Mouse (Mus musculus) layer of hippocampus, adult 8-10 months (tissue): ENCODE measurements around the gene Pptc7. TPM values are rescaled to one million over a fixed set of nuclear protein-coding genes. Genes with fewer than 3 reads are reported as not detected.
"Not testable (repeated sequence)": the region's sequence is repeated elsewhere in the genome, so short reads cannot be mapped to it uniquely, and the experiment has no call there.

ENCODE experiments used
- DNase-seq, 2 experiments: peaks; one replicate each; pipeline ENCODE4 v3.0.0; 2022; ENCODE audit warnings: low spot score in 2 of 2
- total RNA-seq, 4 experiments: library from RNA; stranded (reverse); gene quantifications; 2 replicates each; pipeline ENCODE4 v1.2.4; 2022

Gene Pptc7
- total RNA-seq, 4 experiments from 2014 or later: 41.0 to 48.0 (median 43.7) TPM

DNA sequence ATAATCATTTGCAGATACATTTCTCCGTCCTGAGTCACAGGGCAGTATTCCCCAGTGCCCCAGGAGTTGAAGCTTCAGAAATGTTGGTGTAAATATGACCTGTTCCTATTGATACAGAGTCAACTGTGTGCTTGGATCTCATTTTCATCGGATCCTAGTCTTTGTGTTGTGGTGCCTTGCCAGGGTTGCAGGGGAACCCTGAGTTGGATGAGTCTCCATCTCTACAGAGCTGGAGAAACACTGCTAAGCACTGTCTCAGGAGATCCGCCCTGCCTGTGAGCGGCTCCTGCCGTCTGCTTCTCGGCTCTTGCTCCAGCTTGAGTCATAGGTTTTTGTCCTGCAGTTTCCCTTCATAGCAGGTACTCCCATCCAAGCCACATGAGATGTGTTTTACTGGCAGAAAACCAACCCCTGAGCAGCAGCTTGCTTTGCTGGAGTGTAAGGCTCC, 15.9 kb downstream of the Pptc7 start:
- DNase-seq: no peak

DNA sequence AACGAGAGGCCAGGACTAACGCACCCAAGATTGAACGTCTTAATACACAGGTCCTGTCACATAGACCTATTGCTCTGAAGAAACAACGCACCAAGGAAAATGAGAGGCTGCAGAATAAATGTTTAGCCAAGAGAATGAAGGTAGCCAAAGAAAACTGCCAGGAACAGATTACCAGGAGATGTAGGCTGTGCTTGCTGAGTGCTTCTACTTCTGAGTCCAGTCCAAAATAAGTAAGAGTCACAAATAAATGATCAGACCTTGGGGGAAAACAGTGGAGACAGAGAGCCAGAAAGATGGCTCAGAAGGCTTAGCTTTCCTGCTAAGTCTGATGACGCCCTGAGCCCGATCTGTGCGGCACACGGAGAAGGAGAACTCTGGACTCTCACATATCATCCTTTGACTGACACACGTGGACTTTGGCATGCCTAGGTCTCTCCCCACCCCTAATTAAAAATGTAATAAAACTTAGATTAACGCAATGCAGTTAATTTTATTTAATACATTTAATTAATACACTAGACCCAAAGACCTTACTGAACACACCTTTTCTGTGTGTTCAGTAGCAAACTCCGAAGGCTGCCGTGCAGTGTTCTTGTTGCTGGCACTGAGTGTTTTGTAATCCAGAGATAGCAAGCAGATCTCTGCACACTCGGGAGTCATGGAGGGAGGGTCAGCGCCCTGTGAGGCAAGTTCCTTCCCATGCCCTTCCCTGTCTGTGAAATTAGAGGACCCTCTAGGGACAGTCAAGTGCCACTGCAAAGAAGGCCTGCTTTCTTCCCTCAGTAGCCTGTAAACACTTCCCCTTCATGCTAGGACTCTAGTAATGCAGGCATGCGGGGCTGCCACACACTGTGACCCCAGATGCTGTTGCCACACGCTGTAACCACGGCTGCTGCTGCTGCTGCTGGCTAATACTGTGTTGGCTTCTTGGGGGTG, 18.9 kb downstream of the Pptc7 start:
- no peak for DNase-seq

DNA sequence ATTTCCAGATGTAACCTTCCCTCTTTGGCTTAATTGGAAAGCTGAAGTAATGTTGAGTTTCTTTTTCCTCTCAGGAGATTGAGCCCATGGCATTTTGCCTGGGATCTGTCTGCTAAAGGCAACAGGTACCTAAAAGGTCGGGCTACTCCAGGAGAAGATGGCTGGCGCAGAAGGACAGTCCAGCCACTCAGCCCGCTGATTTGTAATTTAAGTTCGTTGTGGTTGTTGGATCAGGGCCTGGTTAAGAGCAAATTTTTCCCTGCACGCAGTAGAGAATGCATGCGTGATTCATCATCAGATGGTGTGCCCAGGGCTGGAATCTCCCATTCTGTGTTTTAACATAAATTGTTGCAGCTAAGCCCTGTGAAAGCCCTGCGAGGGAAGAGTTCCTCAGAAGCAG, 19.8 kb downstream of the Pptc7 start:
- no peak for DNase-seq

DNA sequence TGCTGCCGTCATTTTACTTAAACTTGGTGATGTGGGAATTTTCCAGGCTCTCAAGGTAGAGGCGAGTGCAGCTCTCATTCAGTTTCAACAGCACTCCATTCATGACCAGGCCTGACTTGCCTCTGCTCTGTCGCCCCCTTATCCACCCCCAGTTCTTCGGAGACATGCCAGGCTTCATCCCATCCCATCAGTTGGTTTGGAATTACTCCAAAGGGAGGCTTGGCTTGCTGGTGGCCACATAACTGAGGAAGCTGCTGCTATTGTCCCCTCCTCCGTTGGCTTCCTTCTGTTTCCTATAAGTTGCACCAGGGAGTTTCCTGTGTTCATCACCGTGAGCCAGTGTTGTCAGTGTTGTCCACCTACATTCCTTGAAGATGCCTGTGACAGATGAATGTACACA, 20.4 kb downstream of the Pptc7 start:
- DNase-seq: no peak

DNA sequence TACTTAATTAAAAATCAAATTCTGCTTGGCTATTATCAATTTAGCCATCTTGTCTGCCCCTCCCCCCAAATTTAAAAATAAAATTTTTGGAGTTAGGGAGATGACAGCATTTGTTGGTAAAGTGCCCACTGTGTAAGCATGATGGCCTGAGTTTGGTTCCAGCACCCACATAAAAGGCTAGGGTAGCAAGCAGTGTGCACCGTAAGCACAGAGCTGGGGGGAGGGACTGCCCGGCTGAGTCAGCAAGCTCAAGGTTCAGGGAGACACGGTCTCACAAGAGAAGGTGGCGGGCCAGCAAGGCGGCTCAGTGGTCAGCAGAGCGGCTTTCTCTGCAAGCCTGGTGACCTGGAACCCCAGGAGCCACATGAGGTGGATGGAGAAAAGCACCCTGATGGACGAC, 21.3 kb downstream of the Pptc7 start:
- no peak for DNase-seq

DNA sequence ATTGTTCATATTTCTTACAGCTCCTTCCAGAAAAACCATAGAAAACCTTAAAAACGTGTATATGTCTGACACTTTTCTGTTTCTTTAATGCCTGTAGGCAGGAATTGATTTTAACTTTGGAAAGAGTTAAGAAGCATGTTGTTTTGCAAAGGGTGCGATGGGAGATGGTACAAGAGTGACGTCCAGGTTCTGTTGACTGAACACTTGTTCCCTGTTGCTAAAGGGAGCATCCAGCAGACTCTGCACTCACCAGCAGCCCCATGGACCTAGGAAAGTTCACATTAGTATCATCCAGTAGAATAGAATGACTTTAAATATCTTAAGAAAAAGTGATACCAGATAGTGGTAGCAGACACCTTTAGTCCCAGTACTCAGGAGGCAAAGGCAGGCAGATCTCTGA, 22.4 kb downstream of the Pptc7 start:
- no peak for DNase-seq

DNA sequence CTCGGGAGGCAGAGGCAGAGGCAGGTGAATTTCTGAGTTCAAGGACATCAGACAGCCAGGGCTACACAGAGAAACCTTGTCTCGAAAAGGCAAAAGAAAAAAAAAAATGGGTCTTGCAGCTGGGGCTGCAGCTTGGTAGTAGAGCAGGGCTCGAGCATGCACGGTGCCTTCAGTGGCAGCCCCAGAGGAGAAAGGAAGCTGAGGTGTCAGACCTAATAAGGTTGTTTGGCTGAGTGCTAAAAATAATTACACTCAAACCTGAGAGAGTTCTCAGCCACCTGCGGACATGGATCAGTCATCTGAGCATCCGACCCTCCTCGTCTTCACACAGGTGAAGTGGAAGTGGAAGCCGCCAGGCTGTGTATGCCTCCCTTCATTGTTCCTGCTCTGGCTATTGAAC, 26.5 kb downstream of the Pptc7 start:
- DNase-seq: no peak

DNA sequence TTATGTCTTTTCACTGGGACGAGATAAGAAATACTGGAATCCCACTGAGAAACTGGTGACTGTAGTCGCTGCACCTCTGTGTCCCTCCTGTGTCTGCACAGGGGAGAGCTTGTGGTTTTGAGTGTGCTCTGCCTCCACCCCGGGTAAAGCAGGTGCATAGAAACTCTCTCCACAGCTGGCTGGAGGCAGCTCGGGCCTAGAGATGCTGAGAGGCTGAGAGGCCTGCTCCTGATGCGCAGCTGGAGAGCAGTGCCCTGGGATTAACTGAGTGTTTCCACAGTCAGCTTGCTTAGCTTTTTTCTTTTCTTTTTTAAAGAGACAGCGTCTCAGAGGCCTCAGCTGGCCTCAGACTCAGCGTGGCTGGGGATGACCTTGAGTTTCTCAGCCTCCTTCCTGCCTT, 27.5 kb downstream of the Pptc7 start:
- no peak for DNase-seq

DNA sequence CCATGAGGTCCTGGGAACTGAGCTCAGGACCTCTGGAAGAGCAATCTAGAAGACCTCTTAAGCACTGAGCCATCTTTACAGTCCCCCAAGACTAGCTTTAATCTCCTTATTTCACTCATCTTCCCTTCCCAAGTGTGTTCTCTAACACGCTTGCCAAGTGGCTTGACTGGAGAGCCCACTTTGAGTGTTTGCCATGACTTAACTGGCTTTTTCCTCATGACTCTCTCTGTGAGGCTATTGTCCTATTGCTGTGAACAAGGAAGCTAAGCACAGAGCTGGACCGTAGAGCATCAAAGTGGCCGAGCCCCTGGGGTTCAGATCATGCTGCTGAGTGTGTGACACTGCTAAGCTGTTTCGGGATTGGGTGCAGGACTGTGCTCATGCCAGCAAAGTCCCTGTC, 28.2 kb downstream of the Pptc7 start:
- no peak for DNase-seq

DNA sequence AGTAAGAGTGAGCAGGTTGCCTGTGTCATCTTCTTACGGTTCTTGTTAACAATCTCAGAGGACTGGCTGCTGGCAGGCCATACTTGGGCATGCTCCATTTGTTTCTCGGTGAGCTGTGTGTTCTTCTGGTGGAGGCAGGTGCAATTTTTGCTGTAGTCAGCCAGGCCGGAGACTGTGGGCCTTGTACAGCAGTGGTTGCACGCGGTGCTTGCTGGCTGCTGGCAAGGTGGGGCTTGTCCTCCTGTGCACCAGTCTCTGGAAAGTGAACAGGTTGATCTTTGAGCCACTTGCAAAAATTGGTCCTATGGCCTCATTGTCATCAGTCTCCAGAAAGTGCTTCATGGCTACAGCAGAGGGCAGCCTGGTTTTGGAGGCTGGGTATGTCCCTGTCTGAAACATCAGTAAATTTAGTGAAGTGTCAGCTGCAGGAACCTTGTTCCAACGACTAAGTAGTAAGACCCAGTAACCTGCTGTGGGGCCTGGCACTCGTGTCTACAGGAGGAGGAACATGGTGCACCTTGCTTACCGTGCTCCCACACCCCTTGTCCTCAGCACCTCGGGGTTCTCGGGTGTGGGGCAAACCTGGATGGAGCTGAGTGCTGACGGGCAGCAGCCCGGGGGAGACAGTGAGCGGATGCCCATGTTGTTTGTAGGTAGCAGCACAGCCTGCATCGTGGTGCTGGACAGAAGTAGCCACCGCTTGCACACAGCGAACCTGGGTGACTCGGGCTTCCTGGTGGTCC, 28.9 kb downstream of the Pptc7 start:
- no peak for DNase-seq

DNA sequence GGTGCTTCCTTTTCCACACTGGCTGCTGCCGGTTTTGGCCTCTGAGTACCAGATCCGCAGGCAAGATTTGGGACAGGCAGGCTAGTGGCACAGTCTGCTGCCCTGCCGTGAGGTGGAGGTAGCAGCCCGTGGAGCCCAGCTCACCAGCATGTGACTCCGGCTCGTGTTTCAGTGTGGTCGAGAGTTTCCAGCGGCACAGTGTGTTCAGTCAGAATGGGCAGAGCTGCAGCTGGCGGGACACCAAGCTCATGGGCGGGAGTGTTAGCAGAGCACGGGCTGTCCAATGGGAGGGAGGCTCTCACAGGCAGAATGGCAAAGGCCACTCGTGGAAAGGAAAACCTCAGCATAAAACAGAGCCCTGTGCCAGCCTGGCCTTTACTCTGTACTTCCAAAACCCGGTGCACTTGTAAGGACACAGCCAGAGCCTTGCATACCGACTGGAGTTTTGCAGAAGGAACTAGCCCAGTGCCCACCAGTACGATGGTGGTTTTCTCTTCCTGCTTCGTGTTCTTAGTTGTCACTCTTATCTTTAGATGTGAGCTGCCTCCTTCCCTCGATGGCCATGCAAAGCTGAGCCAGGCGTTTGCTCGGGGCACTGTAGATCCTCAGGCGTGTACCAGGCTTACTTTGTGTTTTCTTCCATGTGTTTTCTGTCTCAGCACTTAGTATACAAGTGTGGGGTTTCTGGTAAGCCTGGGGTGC, 31.0 kb downstream of the Pptc7 start:
- peak; percentile 89 to 92 for DNase-seq

DNA sequence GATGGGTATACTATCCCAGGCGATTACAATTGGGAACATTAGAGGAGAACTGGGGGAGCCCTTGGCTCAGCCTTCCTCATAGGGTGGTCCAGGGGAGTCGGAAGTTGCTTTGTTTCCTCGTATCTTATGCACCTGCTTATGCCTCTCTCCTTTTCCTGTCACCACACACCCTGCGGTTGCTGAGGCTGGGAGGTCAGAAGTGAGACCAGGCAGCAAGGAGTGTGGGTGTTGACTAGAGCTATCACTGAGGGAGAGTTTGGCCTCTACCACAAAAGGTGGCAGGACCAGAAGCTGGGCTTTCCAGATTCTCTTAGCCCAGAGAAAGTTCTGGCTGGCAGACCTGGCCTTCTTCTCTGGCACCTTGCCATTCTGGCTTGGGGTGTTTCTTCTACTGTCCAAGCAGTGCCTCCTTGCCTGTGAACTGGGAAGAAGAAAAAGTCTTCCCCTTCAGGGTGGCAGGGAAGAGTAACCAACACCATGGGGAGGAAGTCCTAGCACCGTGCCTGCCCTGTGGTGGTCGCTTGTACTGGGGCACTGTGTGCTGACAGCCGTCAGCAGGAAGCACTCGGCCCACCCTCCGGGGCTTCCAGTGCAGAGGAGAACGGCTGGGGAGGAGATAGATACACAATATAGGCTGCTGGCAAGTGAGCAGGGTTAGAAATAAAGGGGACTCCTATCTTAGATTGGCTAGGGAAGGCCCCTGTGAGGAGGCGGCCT, 33.3 kb downstream of the Pptc7 start:
- DNase-seq: no peak

DNA sequence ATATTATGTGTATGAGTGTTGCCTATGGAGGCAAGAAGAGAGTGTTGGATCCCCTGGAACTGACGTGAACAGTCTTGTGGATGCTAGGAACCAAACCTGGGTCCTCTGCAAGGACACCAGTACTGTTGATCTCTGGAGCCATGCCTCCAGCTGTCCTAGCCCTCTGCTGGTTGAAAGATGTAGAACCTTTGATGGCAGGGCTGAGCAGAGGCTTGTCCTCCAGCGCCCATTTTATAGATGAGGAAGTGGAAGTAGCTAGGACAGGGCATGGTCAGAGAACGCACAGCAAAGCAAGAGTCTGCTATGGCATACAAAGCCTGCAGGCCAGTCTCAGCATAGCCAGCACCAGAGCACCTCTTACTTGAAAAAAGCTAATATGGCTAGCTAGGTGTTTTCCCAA, 33.9 kb downstream of the Pptc7 start:
- DNase-seq: no peak

DNA sequence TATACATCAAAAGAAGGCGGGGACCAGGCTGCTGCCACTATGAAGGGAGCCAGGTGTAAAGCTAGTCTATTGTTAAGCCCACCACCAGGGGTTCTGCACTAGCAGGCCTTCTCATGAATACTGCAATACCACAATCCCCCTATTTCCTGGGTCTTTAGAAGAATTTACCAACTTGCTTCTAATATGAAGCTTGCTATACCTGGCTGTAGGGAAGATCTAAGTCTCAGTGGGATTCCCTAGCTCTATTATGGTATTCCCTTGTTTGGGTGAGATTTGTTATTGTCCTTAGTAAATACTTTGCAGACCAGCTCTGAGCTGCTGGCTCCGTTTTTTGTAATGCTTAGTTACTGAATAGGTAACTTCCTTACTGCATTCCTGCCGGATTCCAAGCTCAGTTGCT, 34.8 kb downstream of the Pptc7 start:
- not testable (repeated sequence) for DNase-seq

DNA sequence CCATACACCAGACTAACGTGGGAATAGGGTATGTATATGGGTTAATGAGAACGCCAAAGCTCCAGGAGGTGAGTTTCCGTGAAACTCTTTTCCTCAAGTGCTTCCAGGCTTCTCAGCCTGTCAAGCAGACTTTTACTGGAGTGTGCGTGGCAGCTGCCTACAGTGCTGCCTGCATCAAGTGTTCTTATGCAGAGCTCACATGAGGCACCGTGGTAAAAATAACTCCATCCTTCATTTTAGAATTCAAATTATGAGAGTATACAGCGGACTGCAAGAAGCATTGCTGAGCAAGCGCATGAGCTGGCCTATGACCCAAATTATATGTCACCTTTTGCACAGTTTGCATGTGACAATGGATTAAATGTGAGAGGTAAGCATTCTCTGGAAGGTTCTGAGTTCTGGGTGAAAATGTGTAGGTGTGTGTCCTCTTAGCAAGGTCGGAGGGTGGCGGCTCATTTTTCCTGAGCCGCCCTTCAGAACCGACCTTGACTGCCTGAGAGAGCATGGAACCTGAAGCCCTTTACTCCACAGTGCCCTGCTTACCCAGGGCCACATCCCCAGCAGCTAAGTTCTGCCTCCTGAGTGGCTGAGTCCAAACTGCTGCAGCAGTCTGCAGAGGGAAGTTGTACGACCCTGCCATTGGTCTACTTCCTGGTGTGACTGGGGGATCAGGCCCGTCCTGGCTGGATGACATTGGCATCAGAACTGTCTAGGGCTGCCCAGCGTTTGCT, 35.5 kb downstream of the Pptc7 start:
- DNase-seq: no peak

DNA sequence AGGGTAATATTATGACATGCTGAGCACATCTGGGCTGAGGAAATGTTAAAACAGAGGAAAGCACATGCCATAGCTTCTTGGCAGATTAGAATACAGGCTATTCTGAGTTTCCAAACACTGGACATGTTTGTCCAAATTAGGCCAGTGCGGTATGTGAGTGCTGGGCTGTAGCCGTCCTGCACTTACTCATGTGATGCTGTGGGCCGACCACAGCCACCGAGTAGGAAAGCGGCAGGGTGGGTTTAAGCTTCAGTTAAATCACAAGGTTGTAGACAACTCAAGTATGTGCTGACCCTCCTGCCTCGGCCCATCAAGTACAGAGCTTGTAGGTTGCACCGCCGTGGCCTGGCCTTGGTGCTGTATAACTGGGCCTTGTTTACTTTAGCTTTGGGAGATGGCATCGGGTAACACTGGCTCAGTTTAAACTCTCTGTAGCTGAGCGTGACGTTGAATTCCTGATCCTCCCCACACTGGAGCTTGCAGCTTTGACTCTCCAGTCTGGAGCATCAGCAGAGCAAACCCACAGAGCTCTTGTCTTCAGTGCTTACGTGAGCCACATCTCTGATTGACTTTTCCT, 36.1 kb downstream of the Pptc7 start:
- no peak for DNase-seq

DNA sequence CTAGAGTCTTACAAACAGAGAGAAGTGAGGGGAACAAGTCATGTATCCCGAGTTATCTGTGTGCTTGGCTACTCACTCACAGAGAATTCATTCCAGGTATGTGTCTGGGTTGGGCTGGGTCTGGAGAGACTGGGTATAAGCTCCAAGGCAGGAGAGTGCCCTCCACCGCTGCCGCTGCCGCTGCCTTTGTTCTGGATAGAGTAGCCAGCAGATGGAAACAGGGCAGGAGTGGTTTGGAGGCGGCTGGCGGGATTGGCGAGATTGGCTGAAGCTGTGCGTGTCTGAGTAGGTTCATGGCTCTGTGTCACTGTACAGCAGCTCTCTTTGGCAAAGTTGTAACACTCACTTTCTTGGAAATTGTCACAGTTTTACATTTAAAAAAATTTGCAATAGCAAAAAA, 39.4 kb downstream of the Pptc7 start:
- DNase-seq: no peak

DNA sequence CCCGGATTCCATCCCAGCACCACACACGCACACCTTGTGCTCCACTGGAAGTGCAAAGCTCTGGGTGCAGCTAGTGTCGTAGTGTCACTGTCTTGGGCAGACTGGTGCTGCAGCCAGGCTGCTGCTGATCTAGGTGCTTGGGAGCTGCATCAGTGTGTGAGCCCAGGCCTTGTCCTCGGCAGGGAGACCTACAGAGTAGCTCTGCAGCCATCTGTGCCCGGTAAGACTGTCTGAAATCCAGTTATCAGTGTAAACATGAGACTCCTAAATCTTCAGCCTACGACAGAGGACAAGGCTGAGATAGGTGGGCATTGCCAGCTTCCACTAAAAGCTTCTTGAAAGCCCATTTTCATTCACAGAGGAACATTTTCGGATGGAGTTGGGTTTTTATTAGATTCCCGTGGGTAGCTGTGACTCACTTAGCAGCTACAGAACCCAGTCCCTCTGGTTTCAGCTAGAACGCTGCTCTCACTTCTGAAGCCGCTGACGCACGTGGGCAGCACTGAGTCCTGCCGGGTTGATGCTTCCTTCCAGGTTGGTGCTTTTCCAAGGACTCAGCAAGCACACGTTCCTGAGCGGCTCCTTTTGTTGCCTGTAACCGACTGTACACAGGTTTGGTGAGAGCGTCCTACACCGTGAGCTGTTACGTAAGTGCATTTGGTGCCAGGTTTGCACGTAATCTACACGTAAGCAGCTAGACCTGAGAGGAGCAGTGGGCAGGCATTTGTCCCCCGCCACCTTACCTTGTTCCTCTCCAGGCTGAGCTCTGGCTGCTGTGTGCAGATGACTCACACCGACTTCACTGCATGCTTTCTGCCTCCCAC, 40.7 kb downstream of the Pptc7 start:
- peak; percentile 76 to 83 for DNase-seq

DNA sequence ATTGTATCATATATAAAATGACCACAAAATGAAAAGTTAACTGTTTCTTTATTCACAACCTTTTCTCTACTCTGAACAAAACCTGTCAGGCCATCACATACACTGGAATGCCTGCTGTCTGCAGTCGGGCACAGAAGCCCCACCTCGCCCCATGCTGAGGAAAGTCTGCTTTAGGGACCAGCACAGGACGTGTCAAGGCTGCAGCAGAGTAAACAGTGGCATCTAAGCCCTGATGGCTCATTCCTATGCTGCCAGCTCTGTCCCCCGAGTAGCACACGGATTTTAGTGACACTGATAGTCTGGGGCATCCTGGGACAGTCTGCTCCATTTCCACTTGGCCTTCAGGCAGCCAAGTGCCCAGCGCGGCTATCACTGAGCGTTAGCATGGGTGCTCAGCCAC, 41.3 kb downstream of the Pptc7 start:
- no peak for DNase-seq
